Mouse (Mus musculus): ENCODE measurements around the gene Rps9.
"Not testable (repeated sequence)": the region's sequence is repeated elsewhere in the genome, so short reads cannot be mapped to it uniquely, and the experiment has no call there.

Rps9 gene

DNA sequence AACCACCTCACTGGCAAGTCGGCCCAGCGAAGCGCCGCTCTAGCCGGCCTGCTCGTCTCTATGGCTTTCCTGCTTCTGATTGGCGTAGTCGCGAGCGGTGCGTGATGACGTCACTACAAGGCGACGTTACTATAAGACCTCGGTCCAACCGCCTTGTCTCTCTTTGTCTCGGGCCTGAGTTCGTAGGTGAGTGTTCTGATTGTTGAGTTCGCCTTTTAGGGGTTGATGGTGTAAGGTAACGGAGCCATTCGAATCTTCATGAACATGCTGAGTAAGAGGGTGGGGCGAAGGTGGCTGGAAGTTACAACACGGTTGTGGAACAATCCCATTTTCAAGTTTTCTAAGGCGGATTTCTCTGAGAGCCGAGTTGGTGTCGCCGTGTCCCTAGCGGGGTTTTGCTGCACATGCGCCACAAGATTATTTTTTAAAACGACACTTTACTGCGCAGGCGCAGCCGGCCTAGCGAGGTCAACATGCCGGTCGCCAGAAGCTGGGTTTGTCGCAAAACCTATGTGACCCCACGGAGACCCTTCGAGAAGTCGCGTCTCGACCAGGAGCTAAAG is at the start of gene Rps9:
Rps9 (plus strand) TSS at position 115 of the 563 bp plus-strand sequence.
- DNase-seq (ENCODE audit: low read depth), result peak; percentile 94

DNA sequence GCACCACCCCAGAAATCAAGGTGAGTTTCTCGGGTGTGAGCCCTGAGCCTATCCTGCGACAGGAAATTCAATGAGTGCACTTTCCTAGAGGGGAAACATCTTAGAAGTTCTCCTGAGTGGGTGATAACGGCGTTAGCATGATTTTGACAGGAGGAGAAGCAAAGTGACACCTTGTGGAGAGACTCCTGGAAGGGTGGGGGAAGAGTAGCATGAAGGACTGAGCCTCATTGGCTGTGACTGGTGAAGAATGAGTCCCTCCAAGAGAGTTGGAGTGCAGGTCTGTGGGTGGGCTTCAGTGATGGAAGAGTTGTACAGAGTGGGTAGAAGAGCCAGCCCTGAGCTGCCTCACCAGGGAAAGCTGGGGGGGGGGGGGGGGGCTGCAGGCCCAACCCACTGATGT is 46.8 kb upstream of the Rps9 start:
- DNase-seq (ENCODE audit: low read depth), result no peak

DNA sequence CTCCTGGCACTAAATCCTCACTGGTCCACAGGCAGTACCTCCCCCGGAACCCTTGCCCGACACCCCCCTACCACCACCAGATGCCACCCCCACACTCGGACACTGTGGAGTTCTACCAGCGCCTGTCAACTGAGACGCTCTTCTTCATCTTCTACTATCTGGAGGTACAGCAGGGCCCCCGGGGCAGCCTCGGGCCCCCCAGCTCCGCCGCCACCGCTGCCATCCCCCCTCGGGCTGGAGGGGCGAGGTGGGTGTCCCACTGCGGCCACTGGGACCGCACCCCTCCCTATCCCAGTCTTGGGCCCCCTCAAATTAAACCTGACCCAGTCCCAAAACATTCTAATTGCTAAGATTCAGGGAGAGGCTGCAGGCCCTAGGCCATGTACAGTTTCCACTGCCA is 45.2 kb upstream of the Rps9 start:
- DNase-seq (ENCODE audit: low read depth), result no peak

DNA sequence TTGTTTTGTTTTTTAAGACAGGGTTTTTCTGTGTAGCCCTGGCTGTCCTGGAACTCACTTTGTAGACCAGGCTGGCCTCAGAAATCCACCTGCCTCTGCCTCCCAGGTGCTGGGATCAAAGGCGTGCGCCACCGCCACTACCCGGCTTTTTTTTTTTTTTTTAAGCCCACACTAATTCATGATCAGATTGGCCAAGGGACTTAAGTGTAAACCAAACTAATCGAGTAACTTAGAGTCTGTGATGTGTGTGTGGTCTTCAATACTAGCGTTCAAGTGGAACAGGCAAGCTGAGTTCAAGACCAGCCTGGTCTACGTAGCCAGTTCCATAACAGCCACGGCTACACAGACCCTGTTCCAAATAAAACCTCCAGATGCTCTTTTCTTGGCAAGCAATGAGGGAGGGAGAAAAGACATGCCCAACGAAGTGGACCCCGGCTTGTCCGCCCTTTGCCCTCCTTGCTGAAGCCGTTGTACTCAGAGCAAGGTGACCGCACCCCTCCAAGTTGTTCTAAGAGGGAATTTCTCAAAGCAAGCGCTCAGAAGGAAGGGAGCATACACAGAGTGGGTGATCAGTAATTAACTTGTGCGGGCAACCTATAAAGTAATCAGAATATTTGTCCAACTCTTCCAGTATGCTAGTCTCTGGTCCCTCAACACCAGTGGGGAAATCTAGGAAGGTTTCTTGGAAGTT is 39.1 kb upstream of the Rps9 start:
- DNase-seq (ENCODE audit: low read depth), result no peak

DNA sequence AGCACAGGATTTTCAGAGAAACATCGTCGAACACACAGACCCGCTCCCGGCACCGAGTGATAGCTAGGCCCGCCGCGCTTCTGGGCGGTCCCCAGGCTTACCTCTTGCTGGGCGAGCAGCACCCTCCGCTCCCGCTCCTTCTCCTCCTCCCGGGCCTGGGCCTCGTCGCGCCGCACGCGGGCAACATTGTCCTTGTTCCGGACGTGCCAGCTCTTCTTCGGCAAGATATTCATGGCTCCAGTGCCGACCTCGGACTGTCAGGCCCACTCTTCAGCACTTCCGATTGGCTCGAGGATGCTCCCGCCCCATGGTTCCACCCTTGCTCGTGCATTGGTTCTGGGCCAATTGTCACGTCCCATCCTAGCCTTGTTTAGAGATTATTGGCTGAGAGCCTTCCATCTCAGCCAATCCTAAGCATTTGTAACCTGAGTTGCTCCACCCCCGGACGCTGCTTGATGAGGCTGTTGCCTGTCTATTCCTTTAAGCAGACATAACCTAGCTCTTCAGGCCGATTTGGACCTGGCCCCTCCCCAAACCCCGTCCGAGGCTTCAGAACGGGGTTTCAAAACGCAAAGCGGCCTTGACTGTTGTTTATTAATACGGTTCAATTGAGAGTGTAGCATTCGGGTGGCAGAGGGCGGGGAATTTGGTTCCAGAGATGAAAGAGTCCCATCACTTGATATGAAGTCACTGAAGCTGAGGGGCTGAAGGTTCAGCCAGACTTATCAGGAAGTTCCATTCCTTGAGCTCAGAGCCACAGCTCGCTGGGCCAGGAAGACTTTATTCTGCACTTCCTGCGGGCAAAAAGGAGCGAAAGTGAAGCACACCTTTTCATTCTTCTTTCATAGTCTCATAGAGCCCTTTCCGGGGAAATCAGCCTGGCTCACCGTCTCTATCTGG is 38.3 kb upstream of the Rps9 start, which contains the start of gene Leng1:
Leng1 (minus strand) TSS at position 626 of the 900 bp plus-strand sequence.
- peak; percentile 96 for DNase-seq (ENCODE audit: low read depth)

DNA sequence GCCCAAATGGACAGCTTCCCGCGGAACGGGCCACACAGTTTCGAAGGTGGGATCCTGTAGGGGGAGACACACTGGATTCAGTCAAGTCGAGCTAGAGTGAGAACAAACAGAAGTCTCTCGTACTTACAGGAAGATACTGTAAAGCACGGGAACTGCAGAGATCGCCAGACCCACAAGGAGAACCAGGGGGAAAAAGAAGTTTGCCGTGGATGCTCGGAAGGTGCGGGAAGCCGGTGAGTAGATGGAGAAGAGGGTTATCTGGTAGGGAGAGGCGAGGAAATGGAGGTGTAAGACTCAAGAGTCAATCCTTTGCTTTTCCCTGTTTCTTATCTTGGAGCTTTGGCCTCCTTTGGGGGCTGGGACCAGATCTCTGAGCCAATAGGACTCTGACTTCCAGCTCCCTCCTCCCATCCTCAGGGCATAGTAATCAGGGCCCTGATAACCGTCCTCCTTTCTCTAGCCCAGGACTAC is 36.8 kb upstream of the Rps9 start:
- DNase-seq (ENCODE audit: low read depth), result no peak

DNA sequence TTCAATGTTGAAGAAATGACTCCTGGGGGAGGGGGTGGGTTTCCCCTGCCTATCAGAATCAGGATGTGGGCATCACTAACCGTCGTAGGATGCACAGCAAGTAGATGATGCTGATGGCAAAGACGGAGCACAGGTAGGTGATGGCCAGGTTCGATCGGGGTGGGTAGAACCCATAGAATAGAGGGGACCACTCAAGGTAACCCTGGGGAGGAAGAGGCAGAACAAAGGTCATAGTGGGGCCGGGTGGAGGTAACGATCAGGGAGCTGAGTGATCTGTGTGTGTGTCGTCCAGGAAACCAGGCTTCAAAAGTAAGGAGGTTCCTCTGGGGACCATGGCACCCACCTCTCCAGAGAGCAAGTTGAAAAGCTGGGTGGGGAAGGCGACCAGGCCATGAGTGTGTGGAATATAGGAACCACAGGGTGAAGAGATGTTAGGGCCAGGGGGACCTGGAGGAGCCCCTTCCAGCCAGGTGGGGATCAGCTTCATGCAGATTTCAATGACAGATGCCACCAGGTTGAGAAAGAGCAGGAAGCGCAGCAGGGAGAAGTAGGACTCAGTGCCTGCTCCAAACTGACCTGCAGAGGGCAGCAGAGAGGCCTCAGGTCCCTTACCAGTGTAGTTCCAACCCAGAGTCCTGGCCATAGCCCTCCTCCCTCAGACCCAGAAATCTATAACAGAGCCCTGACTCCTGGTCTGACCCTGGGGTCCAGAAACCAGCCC is 29.1 kb upstream of the Rps9 start:
- DNase-seq (ENCODE audit: low read depth), result peak; percentile 86

DNA sequence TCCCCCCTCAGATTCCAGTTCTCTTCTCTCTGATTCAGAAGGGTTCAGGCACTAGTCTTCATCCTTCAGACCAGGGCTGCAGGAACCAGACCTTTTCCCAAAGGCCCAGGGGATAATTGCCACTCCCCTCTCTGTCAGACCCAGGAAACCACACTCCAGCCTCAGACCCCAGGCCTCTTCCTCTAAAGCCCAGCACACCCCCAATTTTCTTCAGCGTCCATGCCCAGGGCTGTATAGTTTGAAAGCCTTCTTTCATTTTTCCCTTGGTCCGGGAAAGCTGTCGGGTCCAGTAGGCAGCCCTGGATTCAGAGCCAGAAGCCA is 28.6 kb upstream of the Rps9 start:
- DNase-seq (ENCODE audit: low read depth), result no peak

DNA sequence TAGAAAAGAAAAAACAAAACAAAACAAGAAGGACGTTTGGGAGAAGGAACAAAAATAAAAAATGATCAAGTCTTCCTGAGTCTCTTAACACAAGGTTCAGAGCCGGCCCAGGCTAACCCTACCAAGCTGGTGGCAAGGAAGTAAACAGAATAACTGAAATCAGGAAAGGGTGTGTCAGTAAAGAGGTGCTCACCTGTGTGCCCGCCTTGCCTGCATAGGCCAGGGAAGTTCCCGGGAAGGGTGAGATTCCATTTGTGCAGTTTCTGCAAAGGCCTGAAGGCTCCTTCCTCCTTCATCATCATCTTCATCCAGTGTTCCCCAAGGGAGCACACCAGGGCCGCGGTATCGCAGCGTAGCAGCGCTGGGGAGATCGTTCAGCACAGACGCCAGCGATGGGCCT is 27.4 kb upstream of the Rps9 start:
- DNase-seq (ENCODE audit: low read depth), result no peak

DNA sequence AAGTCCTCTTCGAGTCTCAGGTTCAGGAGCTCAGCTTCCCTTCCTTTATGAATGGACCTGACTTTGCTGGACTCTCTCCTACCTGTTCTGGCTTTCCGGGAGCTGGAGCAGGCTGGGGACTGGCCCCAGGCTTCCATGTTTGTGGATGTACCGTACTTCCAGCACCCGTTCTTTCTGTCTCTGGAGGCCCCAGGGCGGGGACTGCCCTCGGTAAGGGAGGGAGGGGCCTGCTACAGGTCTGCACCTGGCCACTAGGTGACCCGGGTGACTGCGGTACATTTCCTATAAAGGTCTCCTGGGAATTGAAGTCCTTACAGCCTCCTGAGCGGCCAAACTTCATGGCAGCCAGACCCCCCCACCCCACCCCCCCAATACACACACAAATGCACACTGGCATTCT is 26.5 kb upstream of the Rps9 start, which contains the start of gene Tmc4:
Tmc4 (minus strand) TSS at position 212 of the 400 bp plus-strand sequence.
- DNase-seq (ENCODE audit: low read depth), result no peak

DNA sequence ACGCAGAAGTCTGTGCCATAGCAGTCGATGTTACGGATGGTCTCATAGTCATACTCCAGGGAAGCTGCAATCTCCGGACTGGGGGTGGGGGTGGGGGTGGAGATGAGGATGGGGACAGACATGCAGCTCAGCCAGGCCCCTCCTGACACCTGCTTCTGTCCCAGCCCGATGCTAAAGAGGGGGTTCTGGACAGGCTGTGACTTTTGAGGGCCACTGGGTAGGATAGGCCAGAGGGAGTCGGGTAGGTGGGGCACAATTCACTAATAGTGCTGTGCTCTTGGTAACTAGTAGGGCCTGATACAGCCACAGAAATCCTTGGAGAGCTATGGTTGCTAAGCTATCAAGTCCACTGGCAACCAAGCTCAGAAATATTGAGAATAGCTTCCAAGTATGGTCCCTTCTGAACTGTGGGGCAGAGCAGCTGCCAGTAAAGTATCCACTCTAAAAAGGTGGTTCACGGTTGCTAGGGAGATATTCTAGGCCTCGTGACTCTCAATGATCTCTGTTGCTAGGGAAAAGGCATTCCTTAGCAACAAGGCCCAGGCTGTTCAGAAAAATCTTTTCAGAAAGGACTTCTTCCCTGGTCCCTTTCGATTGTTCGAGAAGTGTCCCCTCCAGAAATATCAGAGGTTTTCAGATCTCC is 19.8 kb upstream of the Rps9 start:
- no peak for DNase-seq (ENCODE audit: low read depth)

DNA sequence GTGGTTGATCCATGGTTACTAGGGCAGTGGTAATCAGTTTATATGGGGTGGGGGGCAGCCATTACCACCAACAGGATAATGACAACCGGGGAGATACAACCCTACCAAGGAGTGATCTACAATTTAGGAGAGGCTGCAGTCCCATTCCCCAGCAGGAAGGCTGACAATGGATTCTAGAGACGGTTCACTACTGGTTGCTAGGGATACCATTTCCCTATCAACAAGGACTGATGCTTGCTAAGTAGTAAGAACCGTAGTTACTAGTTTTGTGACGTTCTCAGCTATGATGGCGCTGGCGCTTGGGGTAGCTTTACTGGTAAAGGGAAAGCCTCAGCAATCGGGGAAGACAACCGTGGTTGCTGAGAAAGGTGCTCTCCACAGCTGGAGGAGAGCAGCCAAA is 19.1 kb upstream of the Rps9 start:
- DNase-seq (ENCODE audit: low read depth), result no peak

DNA sequence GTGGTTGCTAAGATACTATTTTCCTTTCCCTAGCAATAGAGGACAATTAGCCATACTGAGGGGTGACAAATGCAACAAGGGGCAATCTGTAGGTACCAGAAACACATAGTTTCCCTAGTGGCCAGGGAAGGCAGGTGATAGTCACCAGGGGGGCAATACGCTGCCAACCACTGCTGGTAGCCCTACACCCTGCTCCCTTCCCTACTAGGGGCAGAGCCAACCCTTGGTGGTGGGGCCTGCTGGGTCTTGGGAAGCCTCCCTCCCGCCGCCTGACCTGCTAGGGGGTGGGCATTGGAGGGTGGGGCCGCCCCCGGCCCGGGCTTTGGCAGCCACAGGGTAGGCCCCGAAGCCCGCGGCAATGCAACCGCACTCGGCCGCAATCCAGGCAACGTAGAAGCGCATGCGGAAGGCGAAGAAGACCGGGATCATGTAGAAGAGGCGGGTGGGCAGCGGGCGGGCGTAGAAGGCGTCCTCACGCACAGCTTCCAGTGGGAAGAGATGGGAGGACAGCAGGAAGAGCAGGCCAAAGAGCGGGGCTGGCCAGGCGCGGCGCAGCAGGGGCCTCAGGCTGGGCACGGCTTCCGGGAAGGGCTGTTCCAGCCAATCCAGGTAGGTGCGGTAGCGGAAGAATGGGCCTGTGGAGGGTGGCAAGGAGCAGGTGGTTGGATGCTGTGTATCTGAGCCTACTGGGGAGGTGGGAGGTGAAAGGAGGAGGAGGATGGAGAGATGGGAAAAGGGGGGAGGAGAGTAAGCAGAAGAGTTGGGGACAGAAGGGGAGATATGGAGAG is 18.2 kb upstream of the Rps9 start:
- no peak for DNase-seq (ENCODE audit: low read depth)

DNA sequence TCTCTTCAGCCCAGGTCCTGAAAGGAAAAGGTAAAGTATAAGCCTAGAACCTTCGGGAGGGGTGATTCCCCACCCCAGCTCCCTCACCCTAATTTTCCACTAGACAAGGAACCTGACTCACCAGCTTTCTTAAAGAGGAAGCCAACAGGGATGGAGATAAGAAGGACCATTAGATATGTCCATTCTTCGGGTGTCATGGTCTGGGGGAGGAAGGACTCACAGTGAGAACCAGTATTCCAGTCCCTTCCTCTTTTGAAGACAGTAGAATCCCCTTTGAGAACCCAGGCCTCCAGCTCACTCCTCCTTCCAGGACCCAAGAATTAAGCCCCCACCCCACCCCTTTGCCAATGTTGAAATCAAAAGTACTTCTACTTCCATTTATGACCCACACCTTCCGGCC is 11.9 kb upstream of the Rps9 start:
- no peak for DNase-seq (ENCODE audit: low read depth)

DNA sequence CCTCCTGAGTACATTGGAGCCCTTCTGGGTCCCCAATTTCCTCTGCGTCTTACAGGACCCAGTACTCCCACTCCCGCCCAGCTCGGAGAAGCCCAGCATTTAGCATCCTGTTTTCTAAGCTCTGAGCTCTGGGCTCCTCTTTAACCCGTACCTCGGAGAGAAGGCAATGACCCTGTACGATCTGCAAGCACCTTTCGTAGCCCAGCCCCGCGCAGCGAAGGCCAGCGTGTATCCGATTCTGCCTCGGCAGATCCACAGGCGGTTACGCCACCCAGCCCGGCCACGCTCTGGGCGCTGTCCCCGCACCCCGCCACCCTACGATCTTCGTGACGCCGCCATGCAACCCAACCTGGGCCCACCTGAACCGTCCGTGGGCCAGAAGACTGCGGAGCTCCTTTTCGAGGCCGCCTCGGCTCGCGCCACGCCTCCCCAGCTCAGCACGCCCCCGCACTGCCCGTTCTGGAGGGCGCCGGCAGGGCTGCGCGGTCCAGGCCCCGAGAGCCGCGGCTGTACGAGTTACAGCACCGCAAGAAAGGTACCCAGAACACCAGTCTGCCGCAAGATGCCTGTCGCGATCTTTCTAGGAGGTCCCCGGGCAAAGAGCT is 11.3 kb upstream of the Rps9 start, which contains the start of gene Tsen34:
Tsen34 (plus strand) TSS at position 482 of the 605 bp plus-strand sequence.
- DNase-seq (ENCODE audit: low read depth), result no peak

DNA sequence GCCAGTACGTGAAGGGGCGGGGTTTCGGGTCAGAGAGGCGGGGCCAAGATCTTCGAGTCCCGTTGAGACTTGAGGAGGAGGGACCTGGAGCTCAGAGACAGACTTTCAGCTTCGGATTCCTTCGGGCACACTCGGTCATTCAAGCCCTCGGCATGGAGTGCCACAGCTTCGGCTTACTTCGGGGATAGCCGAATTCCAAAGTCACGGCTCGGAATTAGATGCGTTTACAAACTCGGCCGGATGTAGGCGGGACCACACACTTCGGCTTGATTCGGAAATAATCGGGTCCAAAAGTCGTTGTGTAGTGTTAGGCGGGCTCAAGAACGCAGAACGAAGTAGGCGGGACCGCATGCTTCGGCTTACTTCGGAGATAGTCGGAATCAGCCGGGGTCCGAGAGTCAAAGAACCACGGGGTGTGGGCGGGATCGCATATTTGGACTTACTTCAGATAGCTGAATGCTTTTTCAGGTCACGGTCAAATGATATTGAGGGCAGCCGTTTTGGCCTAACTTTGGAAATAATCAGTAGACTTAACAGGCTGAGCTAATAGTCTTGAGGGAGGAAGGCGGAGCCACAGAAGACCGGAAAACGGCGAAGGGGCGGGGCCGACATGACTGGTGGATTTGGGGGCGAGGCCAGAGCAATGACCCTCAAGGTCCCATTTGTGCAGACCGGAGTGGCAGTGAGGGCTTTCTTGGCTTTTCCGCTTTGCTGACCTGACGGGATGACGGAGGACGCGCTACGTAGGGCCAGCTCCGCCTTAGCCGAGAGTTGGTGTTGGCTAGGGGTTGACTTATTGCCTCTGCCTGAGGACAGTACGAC is 10.6 kb upstream of the Rps9 start, which contains the start of gene Mboat7:
Mboat7 (minus strand) TSS at position 537 of the 822 bp plus-strand sequence.
- DNase-seq (ENCODE audit: low read depth), result peak; percentile 97

DNA sequence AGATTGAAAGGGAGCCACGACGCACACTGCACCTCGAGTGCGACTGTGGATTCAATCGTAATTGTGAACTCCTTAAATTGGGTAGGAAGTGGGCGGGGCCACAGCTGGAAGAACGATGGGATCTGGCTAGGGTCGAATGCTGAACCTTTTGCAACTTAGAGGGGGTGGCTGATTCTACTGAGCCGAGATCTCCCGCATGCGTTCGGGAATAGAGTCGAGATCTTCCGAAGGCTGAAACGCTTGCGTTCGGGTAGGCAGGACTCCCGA is 10.1 kb upstream of the Rps9 start:
- DNase-seq (ENCODE audit: low read depth), result no peak

DNA sequence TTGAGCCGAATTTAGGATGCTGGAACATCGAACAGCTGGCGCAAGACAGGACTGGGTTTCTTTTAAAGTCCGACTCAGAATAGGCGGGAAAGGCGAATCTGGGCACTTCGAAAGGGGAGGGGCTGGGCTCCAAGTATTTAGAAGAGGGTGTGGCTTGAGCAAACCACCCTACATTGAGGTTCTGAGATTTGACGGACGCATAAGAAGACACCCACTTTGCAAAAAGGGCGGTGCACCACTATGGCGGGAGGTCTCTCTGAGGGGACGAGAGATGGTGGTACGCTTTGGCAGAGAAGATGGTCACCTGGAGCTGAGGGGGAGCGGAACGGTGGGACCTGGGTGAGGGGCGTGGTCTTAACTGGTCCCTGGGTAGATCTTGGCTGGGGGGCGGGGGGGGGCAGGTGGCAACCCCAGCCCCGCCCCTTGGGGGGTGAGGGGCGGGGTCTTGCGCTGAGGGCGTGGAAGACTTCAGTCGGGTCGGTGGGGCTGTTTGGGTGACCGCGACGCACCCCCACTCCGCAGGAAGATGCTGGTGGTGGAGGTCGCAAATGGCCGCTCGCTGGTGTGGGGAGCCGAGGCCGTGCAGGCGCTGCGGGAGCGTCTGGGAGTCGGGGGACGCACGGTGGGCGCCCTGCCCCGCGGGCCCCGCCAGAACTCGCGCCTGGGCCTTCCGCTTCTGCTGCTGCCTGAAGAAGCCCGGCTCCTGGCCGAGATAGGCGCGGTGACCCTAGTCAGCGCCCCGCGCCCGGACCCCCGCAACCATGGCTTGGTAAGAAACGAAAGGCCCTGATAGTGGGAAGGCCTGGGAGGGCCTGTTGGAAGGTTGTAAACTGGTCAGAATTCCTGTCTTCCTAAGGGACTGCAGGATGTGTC is 9.5 kb upstream of the Rps9 start:
- peak; percentile 76 for DNase-seq (ENCODE audit: low read depth)

DNA sequence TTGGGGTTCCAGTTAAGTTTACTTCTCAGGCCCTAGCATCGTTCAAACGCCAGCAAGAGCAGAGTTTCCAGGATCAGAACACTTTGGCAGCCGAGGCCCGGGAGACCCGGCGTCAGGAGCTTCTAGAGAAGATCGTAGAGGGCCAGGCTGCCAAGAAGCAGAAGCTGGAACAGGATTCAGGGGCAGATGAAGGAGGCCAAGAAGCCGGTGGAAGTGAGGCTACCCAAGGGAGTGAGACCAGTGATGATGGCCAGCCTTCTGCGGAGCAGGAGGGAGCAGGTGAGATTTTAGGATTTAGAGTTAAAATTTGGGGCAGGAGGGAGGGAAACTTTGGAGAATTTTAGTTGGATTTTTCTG is 8.9 kb upstream of the Rps9 start:
- DNase-seq (ENCODE audit: low read depth), result not testable (repeated sequence)
